Mouse (Mus musculus) central nervous system, embryonic 14 days (tissue): ENCODE data around the gene Pla2g2c. TPM values are rescaled to one million over a fixed set of nuclear protein-coding genes. Genes with fewer than 3 reads are reported as not detected.

Experiments
- polyA plus RNA-seq: library from polyadenylated mRNA; depleted of rRNA; stranded (reverse); fragments of >200 nt; gene quantifications from 2 replicates; pipeline ENCODE4 v1.2.3, GENCODE M21; 2012; rRNA removed

Pla2g2c gene
- 0.30 and 0.64 TPM in 2 replicates for polyA plus RNA-seq

GRCm38 (mm10) chr4:138724354-138725126 is at the start of gene Pla2g2c:
Pla2g2c (plus strand) TSS chr4:138724792.

DNA sequence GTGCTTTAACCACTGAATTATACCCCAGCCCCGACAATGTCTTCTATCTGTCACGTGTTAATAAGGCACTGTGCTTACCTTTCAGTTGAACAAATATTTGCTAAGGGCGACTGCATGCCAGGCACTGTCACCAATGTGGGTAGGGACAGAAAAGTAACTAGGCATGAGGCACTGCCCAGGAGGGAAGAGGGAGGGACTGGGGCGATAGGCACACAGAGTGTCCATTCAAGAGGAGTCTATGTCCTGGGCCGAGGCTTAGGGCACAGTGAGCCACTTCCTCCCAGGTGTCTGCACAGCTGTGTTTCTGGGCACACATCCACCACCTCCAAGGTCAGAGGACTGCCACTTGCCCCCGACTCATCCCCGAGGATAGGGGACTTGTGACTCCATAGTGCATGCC is 12.4 kb downstream of the Pla2g2c start, which contains the start of gene Ubxn10:
TSS of gene Ubxn10 (minus strand) at position 137 of the 400 bp plus-strand sequence.

DNA sequence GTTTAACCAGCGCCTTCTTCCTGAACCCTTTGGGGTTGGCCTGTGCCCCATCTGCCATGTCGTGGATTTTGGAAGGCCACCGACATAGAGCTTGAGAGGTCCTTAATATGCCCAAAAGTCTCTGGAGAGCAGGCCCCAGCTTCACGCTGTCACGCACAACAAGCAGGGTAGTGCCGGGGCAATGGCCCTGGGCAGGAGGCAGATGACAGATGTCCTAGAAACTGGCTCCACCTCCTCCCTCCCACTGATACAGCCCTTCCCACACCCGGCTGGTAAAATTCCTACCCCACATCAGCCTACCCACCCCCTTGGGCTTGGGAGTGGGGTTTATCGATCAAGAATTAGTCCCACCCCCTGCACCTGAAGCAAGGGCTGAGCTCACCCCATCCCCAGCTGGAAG is 32.8 kb downstream of the Pla2g2c start, which contains the start of gene Pla2g2f:
TSS of gene Pla2g2f (minus strand) at position 211 of the 400 bp plus-strand sequence.

GRCm38 (mm10) chr4:138775435-138775834 is 50.8 kb downstream of the Pla2g2c start, which contains the start of gene Pla2g2d:
Pla2g2d (plus strand) TSS chr4:138775735.

Other genes with a start within 250 kb of the Pla2g2c start
- 0.95 and 1.5 TPM in 2 replicates for gene Vwa5b1, start 88.9 kb upstream of the Pla2g2c start, polyA plus RNA-seq
- gene Ubxn10, start 12.4 kb downstream of the Pla2g2c start, polyA plus RNA-seq: 2.9 and 3.2 TPM in 2 replicates
- 0.06 and 0.61 TPM in 2 replicates for gene Pla2g2f, start 32.8 kb downstream of the Pla2g2c start, polyA plus RNA-seq
- 0.20 and 0.23 TPM in 2 replicates for gene Pla2g2d, start 50.9 kb downstream of the Pla2g2c start, polyA plus RNA-seq
- 0.54 and 0.64 TPM in 2 replicates for gene Pla2g5, start 138.7 kb downstream of the Pla2g2c start, polyA plus RNA-seq
- not detected in 2 replicates for gene Gm13030, start 149.2 kb downstream of the Pla2g2c start, polyA plus RNA-seq
- gene Pla2g2e, start 153.2 kb downstream of the Pla2g2c start, polyA plus RNA-seq: not detected in 2 replicates
- gene Otud3, start 189.2 kb downstream of the Pla2g2c start, polyA plus RNA-seq: 8.2 and 8.9 TPM in 2 replicates
- gene Rnf186, start 242.3 kb downstream of the Pla2g2c start, polyA plus RNA-seq: not detected in 2 replicates
- 1.0 and 1.2 TPM in 2 replicates for gene Tmco4, start 248.1 kb downstream of the Pla2g2c start, polyA plus RNA-seq